Mouse (Mus musculus): Measurements from ENCODE around the gene Aldh3a1. TPM values are rescaled to one million over a fixed set of nuclear protein-coding genes. Genes with fewer than 3 reads are reported as not detected.

Gene Aldh3a1
- 0.03 TPM in 2 replicates for polyA plus RNA-seq (2012; rRNA removed)

GRCm38 (mm10) chr11:61207487-61208246 lies at the start of gene Aldh3a1:
Gene Aldh3a1 (plus strand): TSS chr11:61207537.

GRCm38 (mm10) chr11:61174821-61175658 lies 32.3 kb upstream of the Aldh3a1 start, which contains the start of gene Usp22:
Gene Usp22 (minus strand): TSS chr11:61175055.

GRCm38 (mm10) chr11:61266551-61267533 lies 59.5 kb downstream of the Aldh3a1 start, which contains the start of gene Aldh3a2:
Gene Aldh3a2 (minus strand): TSS chr11:61267464.

Other genes with a start within 250 kb of the Aldh3a1 start
- gene Kcnj12, start 185.0 kb upstream of the Aldh3a1 start, polyA plus RNA-seq (2012; rRNA removed): 0.06 and 0.07 TPM in 2 replicates
- 2.8 and 4.1 TPM in 2 replicates for gene Tnfrsf13b, start 80.8 kb upstream of the Aldh3a1 start, polyA plus RNA-seq (2012; rRNA removed)
- 7.2 and 9.0 TPM in 2 replicates for gene Usp22, start 32.5 kb upstream of the Aldh3a1 start, polyA plus RNA-seq (2012; rRNA removed)
- 21.6 and 23.9 TPM in 2 replicates for gene Aldh3a2, start 59.9 kb downstream of the Aldh3a1 start, polyA plus RNA-seq (2012; rRNA removed)
- gene Slc47a2, start 135.3 kb downstream of the Aldh3a1 start, polyA plus RNA-seq (2012; rRNA removed): 0.07 and 0.13 TPM in 2 replicates
- gene Slc47a1, start 170.8 kb downstream of the Aldh3a1 start, polyA plus RNA-seq (2012; rRNA removed): 5.7 and 6.6 TPM in 2 replicates
- gene Rnf112, start 246.6 kb downstream of the Aldh3a1 start, polyA plus RNA-seq (2012; rRNA removed): 0.06 and 0.08 TPM in 2 replicates